Mouse (Mus musculus): Measurements from ENCODE around the gene Mucl3. TPM values are rescaled to one million over a fixed set of nuclear protein-coding genes. Genes with fewer than 3 reads are reported as not detected.
A peak's percentile ranks its signal among the peaks of the same experiment; 100 is the strongest.

The Mucl3 gene
- total and polyA plus RNA-seq, 3 experiments = 0.11 to 1.3 (median 0.34) TPM

GRCm38 (mm10) chr17:35617127-35617526, 26.4 kb downstream of the Mucl3 start:
- Histone ChIP-seq H3K27me3 (replicated peaks) (peaks cover 18% of the 10 kb centered on the region), H3K4me1 (ENCODE audit: control insufficient read depth in 1 of 2, insufficient read depth in 2 of 2) (0 out of 4 replicates have a peak, but pooled peaks cover 0 to 3% of the 10 kb centered on the region in 2 experiments), H3K9ac (ENCODE audit: insufficient read depth, low read depth) (no peak overlapping the region), H3K79me2 (replicated peaks; ENCODE audit: control insufficient read depth, extremely low read depth, insufficient read depth, poor library complexity, severe bottlenecking) (no peaks in the 10 kb centered on the region), H3K9me3 (replicated peaks; ENCODE audit: low read length) (peaks cover 4% of the 10 kb centered on the region), H3K36me3 (replicated peaks in 1 of 2; ENCODE audit: control insufficient read depth in 1 of 2, insufficient read depth in 1 of 2, low read length in 1 of 2) (no peaks in the 10 kb centered on the region), H3K4me3 (replicated peaks in 1 of 3; ENCODE audit: low read depth in 2 of 3, low read length in 2 of 3, poor library complexity in 1 of 3) (no peak overlapping the region), H3K4me2 (ENCODE audit: insufficient read depth, low read depth, poor library complexity, severe bottlenecking) (no peak overlapping the region), H3K27ac (ENCODE audit: insufficient read depth, low read depth) (no peak overlapping the region)
- TF ChIP-seq USF1 (IDR thresholded peaks at IDR 0.05; ENCODE audit: low read depth, low read length) (no peak), BHLHE40 (IDR thresholded peaks at IDR 0.05; ENCODE audit: low read depth, low read length) (no peak), ZMIZ1 (IDR thresholded peaks at IDR 0.05; ENCODE audit: low read depth, low read length) (no peak), USF2 (conservative IDR thresholded peaks at IDR 0.05; ENCODE audit: low read depth, low read length) (no peak), CTCF (conservative IDR thresholded peaks at IDR 0.05 in 1 of 2, IDR thresholded peaks at IDR 0.05 in 1 of 2; ENCODE audit: low read depth in 2 of 2, low read length in 2 of 2) (no peak), RAD21 (IDR thresholded peaks at IDR 0.05; ENCODE audit: low read depth, low read length) (no peak), JUN (IDR thresholded peaks at IDR 0.05; ENCODE audit: insufficient read depth, low read depth, low read length) (no peak), TCF12 (IDR thresholded peaks at IDR 0.05; ENCODE audit: low read depth, low read length) (no peak), MYC (IDR thresholded peaks at IDR 0.05; ENCODE audit: low read depth, low read length) (no peak), E2F4 (IDR thresholded peaks at IDR 0.05; ENCODE audit: insufficient replicate concordance, low read depth, low read length) (no peak), SMC3 (IDR thresholded peaks at IDR 0.05; ENCODE audit: low read depth, low read length) (no peak), MXI1 (IDR thresholded peaks at IDR 0.05; ENCODE audit: low read depth, low read length) (no peak), KAT2A (IDR thresholded peaks at IDR 0.05; ENCODE audit: insufficient replicate concordance, low read length) (no peak), SIN3A (IDR thresholded peaks at IDR 0.05; ENCODE audit: low read length) (no peak), PAX5 (IDR thresholded peaks at IDR 0.05; ENCODE audit: low read length) (no peak), MAFK (IDR thresholded peaks at IDR 0.05; ENCODE audit: insufficient replicate concordance, low read length) (no peak), RCOR1 (conservative IDR thresholded peaks at IDR 0.05; ENCODE audit: low read depth, low read length) (no peak), GABPA (IDR thresholded peaks at IDR 0.05; ENCODE audit: insufficient replicate concordance, low read depth, low read length) (no peak), POLR2AphosphoS2 (IDR thresholded peaks at IDR 0.05; ENCODE audit: low read depth, low read length) (no peak), CHD1 (IDR thresholded peaks at IDR 0.05; ENCODE audit: low read depth, low read length) (no peak)
- DNase-seq (ENCODE audit: extremely low read depth) = peak; percentile 61
- in situ Hi-C loops (cut with MboI; ENCODE audit: low pct_ligation_motif_present, low pct_unique_long_range_greater_than_20kb, low sequenced_read_pairs) = no loop called here
- dilution Hi-C loops (cut with MboI; ENCODE audit: extremely low pct_ligation_motif_present, extremely low pct_unique_long_range_greater_than_20kb, low sequenced_read_pairs) = no loop called here

- dilution Hi-C loops (cut with MboI; ENCODE audit: extremely low pct_ligation_motif_present, extremely low pct_unique_long_range_greater_than_20kb, low sequenced_read_pairs) = no loop called here
- DNase-seq (ENCODE audit: extremely low read depth) = no peak
- H3K4me2 ChIP-seq (ENCODE audit: insufficient read depth, low read depth, poor library complexity, severe bottlenecking) = no peak overlapping the region
Measured at GRCm38 (mm10) chr17:35601736-35602354, 41.6 kb downstream of the Mucl3 start.

More at GRCm38 (mm10) chr17:35601736-35602354, 41.6 kb downstream of the Mucl3 start:
- no peak overlapping the region for H3K27ac ChIP-seq (ENCODE audit: insufficient read depth, low read depth)
- H3K79me2 ChIP-seq (replicated peaks; ENCODE audit: control insufficient read depth, extremely low read depth, insufficient read depth, poor library complexity, severe bottlenecking) = no peaks in the 10 kb centered on the region
- H3K9me3 ChIP-seq (replicated peaks; ENCODE audit: low read length) = peaks cover 6% of the 10 kb centered on the region
- peaks cover 33% of the 10 kb centered on the region for H3K27me3 ChIP-seq (replicated peaks)
- in situ Hi-C loops (cut with MboI; ENCODE audit: low pct_ligation_motif_present, low pct_unique_long_range_greater_than_20kb, low sequenced_read_pairs) = no loop called here
- peaks cover 0 to 6% of the 10 kb centered on the region in 2 experiments; a peak in 1 of 4 replicates for H3K4me1 ChIP-seq (ENCODE audit: control insufficient read depth in 1 of 2, insufficient read depth in 2 of 2)
- TF ChIP-seq TCF12 (IDR thresholded peaks at IDR 0.05; ENCODE audit: low read depth, low read length) (no peak), ZC3H11A (IDR thresholded peaks at IDR 0.05; ENCODE audit: low read depth, low read length) (no peak), ZMIZ1 (IDR thresholded peaks at IDR 0.05; ENCODE audit: low read depth, low read length) (no peak), MAZ (IDR thresholded peaks at IDR 0.05; ENCODE audit: low read depth, low read length) (no peak), MXI1 (IDR thresholded peaks at IDR 0.05; ENCODE audit: low read depth, low read length) (no peak), SIN3A (IDR thresholded peaks at IDR 0.05; ENCODE audit: low read length) (no peak), SMC3 (IDR thresholded peaks at IDR 0.05; ENCODE audit: low read depth, low read length) (no peak), POLR2AphosphoS2 (IDR thresholded peaks at IDR 0.05; ENCODE audit: low read depth, low read length) (no peak), BHLHE40 (IDR thresholded peaks at IDR 0.05; ENCODE audit: low read depth, low read length) (no peak), ELF1 (IDR thresholded peaks at IDR 0.05; ENCODE audit: low read depth, low read length) (no peak), CHD1 (IDR thresholded peaks at IDR 0.05; ENCODE audit: low read depth, low read length) (no peak), EP300 (IDR thresholded peaks at IDR 0.05; ENCODE audit: low read length) (no peak), KAT2A (IDR thresholded peaks at IDR 0.05; ENCODE audit: insufficient replicate concordance, low read length) (no peak), MAFK (IDR thresholded peaks at IDR 0.05; ENCODE audit: insufficient replicate concordance, low read length) (no peak), TBP (conservative IDR thresholded peaks at IDR 0.05; ENCODE audit: low read depth, low read length) (no peak)
- no peak overlapping the region for H3K9ac ChIP-seq (ENCODE audit: insufficient read depth, low read depth)
- no peak overlapping the region for H3K4me3 ChIP-seq (replicated peaks in 1 of 3; ENCODE audit: low read depth in 2 of 3, low read length in 2 of 3, poor library complexity in 1 of 3)
- H3K36me3 ChIP-seq (replicated peaks in 1 of 2; ENCODE audit: control insufficient read depth in 1 of 2, insufficient read depth in 1 of 2, low read length in 1 of 2) = no peaks in the 10 kb centered on the region
